ENCODE assay signal across 10 mouse cellular contexts in the genomic region with DNA sequence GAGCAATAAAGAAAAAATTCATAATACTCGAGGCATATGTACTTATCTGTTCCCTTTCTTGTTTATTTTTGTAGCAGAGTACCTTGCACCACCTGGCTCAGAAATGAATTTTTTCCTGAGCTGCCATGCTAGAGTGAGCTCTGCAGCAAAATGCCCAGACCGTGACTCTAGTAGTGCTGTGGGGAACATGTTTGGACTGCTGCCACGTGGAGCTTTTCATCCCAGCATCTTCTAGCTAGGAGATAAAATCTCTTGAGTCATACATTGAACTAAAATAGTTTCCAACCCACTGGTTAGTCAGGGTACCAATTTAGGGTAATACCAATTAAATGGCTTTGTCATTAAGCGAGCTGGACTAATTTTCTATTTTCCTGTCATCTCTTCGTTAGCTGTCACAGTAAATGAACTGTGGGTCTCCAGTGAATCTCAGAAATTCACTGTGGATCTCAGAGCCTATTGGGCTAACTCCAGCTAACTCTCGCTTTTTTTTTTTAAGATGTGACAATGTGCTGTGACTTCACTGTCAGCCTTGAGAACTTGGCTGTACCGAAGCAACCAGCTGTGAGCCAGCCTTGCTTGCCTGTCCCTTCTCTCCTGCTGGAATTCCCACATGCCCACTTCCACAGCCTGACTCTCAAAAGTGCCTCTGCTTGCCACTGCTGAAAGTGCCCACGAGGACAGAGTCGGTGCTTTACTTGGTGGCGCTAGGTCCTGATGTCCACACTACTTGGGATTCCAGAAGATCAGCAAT.
DNase-seq lines count a peak whose midpoint lies in the region.
"Had no signal": no experiment of that assay in that cellular context is flagged by ENCODE, and none has a peak within 500 bp of the region (broad histone marks: within the 10 kb centered on the region; RNA-seq: fewer than 3 reads in every experiment).

No protein-coding gene starts in this region.

- peak; percentile 50 for DNase-seq in kidney, postnatal 10 days
- no peak for DNase-seq in kidney, adult 9 months
- DNase-seq in 416B (ENCODE audit: low read depth): peak; percentile 45
- peak; percentile 94 for DNase-seq in Muller cell, postnatal 12 days (ENCODE audit: inconsistent ontology term)
- peak; percentile 72 to 73 for DNase-seq in right cerebral cortex, adult 2 months (ENCODE audit: low spot score in 2 of 2)
- DNase-seq in lung, adult 18-20 months: no peak
- no peak for DNase-seq in spleen, adult 12 weeks (ENCODE audit: low spot score)
- DNase-seq: cerebellum, adult 2 months; liver, embryonic 13.5 days; lung, postnatal 10 days had no signal

Comparison
In these comparisons a context has a peak if more than half of its experiments do, and no peak if none do; other contexts are left out.
1. DNase-seq: peak in kidney, postnatal 10 days (single experiment), 416B (single experiment), Muller cell, postnatal 12 days (single experiment) and right cerebral cortex, adult 2 months (2 of 2); none in kidney, adult 9 months (single experiment), lung, adult 18-20 months (0 of 2) and spleen, adult 12 weeks (single experiment).